Comparison of ENCODE assay signal across 9 mouse cellular contexts in genomic region chr16:59567721-59568381, GRCm38 (mm10). TPM values are rescaled to one million over a fixed set of nuclear protein-coding genes. Genes with fewer than 3 reads are reported as not detected.
DNase-seq lines count a peak whose midpoint lies in the region; ATAC-seq and TF ChIP-seq lines count a peak whose summit lies in the region.
"Had no signal": no experiment of that assay in that cellular context is flagged by ENCODE, and none has a peak within 500 bp of the region (broad histone marks: within the 10 kb centered on the region; RNA-seq: fewer than 3 reads in every experiment).

No protein-coding gene starts in this region.

- H3K4me3 ChIP-seq in forebrain, embryonic 15.5 days: no peak overlapping the region
- H3K4me3 ChIP-seq in forebrain, embryonic 14.5 days (ENCODE audit: low read depth, low read length): no peak overlapping the region
- no peak overlapping the region for H3K4me3 ChIP-seq in heart, embryonic 16.5 days (ENCODE audit: low read length)
- no peak overlapping the region for H3K4me3 ChIP-seq in intestine, embryonic 16.5 days (ENCODE audit: low read length)
- no peak overlapping the region for H3K4me3 ChIP-seq in cerebellum, adult 2 months (replicated peaks; ENCODE audit: insufficient read depth, low read depth, low read length)
- H3K4me3 ChIP-seq: midbrain, embryonic 12.5 days had no signal

- no peaks in the 10 kb centered on the region for H3K36me3 ChIP-seq in forebrain, embryonic 15.5 days
- H3K36me3 ChIP-seq in forebrain, embryonic 14.5 days (ENCODE audit: control insufficient read depth, insufficient read depth, low read length): no peaks in the 10 kb centered on the region
- H3K36me3 ChIP-seq in heart, embryonic 16.5 days (ENCODE audit: control insufficient read depth, insufficient read depth): peaks cover 9% of the 10 kb centered on the region
- no peaks in the 10 kb centered on the region for H3K36me3 ChIP-seq in intestine, embryonic 16.5 days (ENCODE audit: control insufficient read depth, insufficient read depth, low read length)
- H3K36me3 ChIP-seq: midbrain, embryonic 12.5 days had no signal

- no peak for DNase-seq in forebrain, embryonic 14.5 days (ENCODE audit: low spot score)
- peak; percentile 64 for DNase-seq in R1 (ENCODE audit: low read depth, low spot score)
- peak; percentile 22 for DNase-seq in lung, postnatal 14 days
- no peak for DNase-seq in cerebellum, adult 2 months
- DNase-seq in yolk sac, embryonic 10.5 days (ENCODE audit: low spot score): no peak

- no peaks in the 10 kb centered on the region for H3K27me3 ChIP-seq in forebrain, embryonic 15.5 days
- no peaks in the 10 kb centered on the region for H3K27me3 ChIP-seq in forebrain, embryonic 14.5 days (replicated peaks; ENCODE audit: control insufficient read depth, insufficient read depth, low read length)
- H3K27me3 ChIP-seq in heart, embryonic 16.5 days (ENCODE audit: control insufficient read depth, insufficient read depth, low read length): no peaks in the 10 kb centered on the region
- H3K27me3 ChIP-seq in intestine, embryonic 16.5 days (replicated peaks; ENCODE audit: control insufficient read depth, insufficient read depth, low read length): no peaks in the 10 kb centered on the region
- no peaks in the 10 kb centered on the region for H3K27me3 ChIP-seq in cerebellum, adult 2 months (ENCODE audit: control insufficient read depth, insufficient read depth, low read length)
- H3K27me3 ChIP-seq: midbrain, embryonic 12.5 days had no signal

- TF ChIP-seq CTCF in cerebellum, adult 2 months (IDR thresholded peaks at IDR 0.05; ENCODE audit: borderline replicate concordance, insufficient read depth, low read depth, low read length): no peak

- ATAC-seq in forebrain, embryonic 15.5 days (replicated peaks): no peak
- no peak for ATAC-seq in forebrain, embryonic 14.5 days
- no peak for ATAC-seq in heart, embryonic 16.5 days (replicated peaks; ENCODE audit: extremely low read depth, insufficient read depth, low FRiP score)
- ATAC-seq in intestine, embryonic 16.5 days: no peak

- 61% methylated on average over 10 of the region's 10 CpGs for WGBS in forebrain, embryonic 15.5 days
- WGBS in forebrain, embryonic 14.5 days: 64% methylated on average over 10 of the region's 10 CpGs
- WGBS in heart, embryonic 16.5 days: 59% methylated on average over 9 of the region's 10 CpGs
- 48% methylated on average over 9 of the region's 10 CpGs for WGBS in intestine, embryonic 16.5 days
- whole genome bisulfite sequencing in cerebellum, adult 2 months: 76% methylated on average over 10 of the region's 10 CpGs

- no peaks in the 10 kb centered on the region for H3K9me3 ChIP-seq in forebrain, embryonic 15.5 days
- no peaks in the 10 kb centered on the region for H3K9me3 ChIP-seq in forebrain, embryonic 14.5 days (replicated peaks; ENCODE audit: control insufficient read depth, low read length)
- no peaks in the 10 kb centered on the region for H3K9me3 ChIP-seq in heart, embryonic 16.5 days (replicated peaks; ENCODE audit: control insufficient read depth, low read length)
- H3K9me3 ChIP-seq in intestine, embryonic 16.5 days (ENCODE audit: control insufficient read depth, low read length): no peaks in the 10 kb centered on the region
- H3K9me3 ChIP-seq: midbrain, embryonic 12.5 days had no signal

- H3K4me1 ChIP-seq in forebrain, embryonic 15.5 days: no peaks in the 10 kb centered on the region
- peaks cover 2% of the 10 kb centered on the region; the same call in 1 of the 2 replicates for H3K4me1 ChIP-seq in forebrain, embryonic 14.5 days (ENCODE audit: control insufficient read depth, insufficient read depth, low read length)
- peaks cover 43% of the 10 kb centered on the region for H3K4me1 ChIP-seq in heart, embryonic 16.5 days (ENCODE audit: control insufficient read depth, insufficient read depth, low read length)
- no peaks in the 10 kb centered on the region for H3K4me1 ChIP-seq in intestine, embryonic 16.5 days (ENCODE audit: control insufficient read depth, insufficient read depth, low read length)
- no peaks in the 10 kb centered on the region for H3K4me1 ChIP-seq in cerebellum, adult 2 months (ENCODE audit: control insufficient read depth, insufficient read depth, low read length)
- H3K4me1 ChIP-seq: midbrain, embryonic 12.5 days had no signal

- H3K9ac ChIP-seq in forebrain, embryonic 15.5 days (replicated peaks): no peak overlapping the region
- H3K9ac ChIP-seq in forebrain, embryonic 14.5 days (ENCODE audit: low read length): no peak overlapping the region
- H3K9ac ChIP-seq in heart, embryonic 16.5 days (ENCODE audit: low read length): no peak overlapping the region
- H3K9ac ChIP-seq in intestine, embryonic 16.5 days (ENCODE audit: low read depth, low read length): no peak overlapping the region
- H3K9ac ChIP-seq: midbrain, embryonic 12.5 days had no signal

- TF ChIP-seq POLR2A in cerebellum, adult 2 months (IDR thresholded peaks at IDR 0.05; ENCODE audit: borderline replicate concordance, insufficient read depth, low read length): no peak

- H3K4me2 ChIP-seq in forebrain, embryonic 15.5 days (replicated peaks): no peak overlapping the region
- no peak overlapping the region for H3K4me2 ChIP-seq in forebrain, embryonic 14.5 days (ENCODE audit: low read length)
- no peak overlapping the region for H3K4me2 ChIP-seq in heart, embryonic 16.5 days (ENCODE audit: low read depth, low read length)
- no peak overlapping the region for H3K4me2 ChIP-seq in intestine, embryonic 16.5 days (ENCODE audit: low read depth, low read length)
- H3K4me2 ChIP-seq: midbrain, embryonic 12.5 days had no signal

- H3K27ac ChIP-seq in forebrain, embryonic 15.5 days (replicated peaks): peak overlapping the region; percentile 5; the same call in 1 of the 2 replicates
- no peak overlapping the region for H3K27ac ChIP-seq in forebrain, embryonic 14.5 days (ENCODE audit: low read depth, low read length)
- H3K27ac ChIP-seq in heart, embryonic 16.5 days (ENCODE audit: low read length): peak overlapping the region; percentile 40
- H3K27ac ChIP-seq in intestine, embryonic 16.5 days (ENCODE audit: low read length): no peak overlapping the region
- no peak overlapping the region for H3K27ac ChIP-seq in cerebellum, adult 2 months (ENCODE audit: insufficient read depth, low read length)
- H3K27ac ChIP-seq: midbrain, embryonic 12.5 days had no signal

RNA-seq across cellular contexts. Expression of gene Crybg3, which starts 32.9 kb away (rescaled TPM):
- 2.2 and 2.3 TPM in 2 replicates for polyA plus RNA-seq in forebrain, embryonic 15.5 days (2015; fragmentation: Nextera tagmentation; extraction: Ambion mirVana)
- 1.5 and 1.8 TPM in 2 replicates for polyA plus RNA-seq in forebrain, embryonic 14.5 days (2014; fragmentation: Nextera tagmentation; extraction: Ambion mirVana)
- polyA plus RNA-seq in heart, embryonic 16.5 days (2015; fragmentation: Nextera tagmentation; extraction: Ambion mirVana): 11.2 and 12.6 TPM in 2 replicates
- 4.4 and 5.0 TPM in 2 replicates for polyA plus RNA-seq in intestine, embryonic 16.5 days (2015; fragmentation: Nextera tagmentation; extraction: Ambion mirVana)
- 4.8 and 5.7 TPM in 2 replicates for polyA plus RNA-seq in cerebellum, adult 2 months (2012; rRNA removed)

Comparison
In these comparisons a context has a peak if more than half of its experiments do, and no peak if none do; other contexts are left out.
1. H3K27ac ChIP-seq: peak in forebrain, embryonic 15.5 days (single experiment) and heart, embryonic 16.5 days (single experiment); none in forebrain, embryonic 14.5 days (single experiment), intestine, embryonic 16.5 days (single experiment) and cerebellum, adult 2 months (single experiment).
2. DNase-seq: peak in R1 (single experiment) and lung, postnatal 14 days (single experiment); none in forebrain, embryonic 14.5 days (single experiment), cerebellum, adult 2 months (0 of 2) and yolk sac, embryonic 10.5 days (single experiment).